Mouse (Mus musculus) liver, adult 2 months (tissue): Measurements from ENCODE around the gene Fam57a.

Experiments
- CTCF ChIP-seq: fragments of 200-500 bp; IDR thresholded peaks from 2 replicates; pipeline ENCODE4 v1.5.1; 2011; ENCODE audit warnings: low read depth, low read length, control low read depth
- POLR2A ChIP-seq: fragments of 200-500 bp; IDR thresholded peaks from 2 replicates; pipeline ENCODE4 v1.6.1; 2011; ENCODE audit warnings: low read length, control low read depth; ENCODE audit not compliant: insufficient read depth; ENCODE audit errors: extremely low read depth

- TF ChIP-seq CTCF (no peak), POLR2A (no peak)
Observed at GRCm38 (mm10) chr11:76253918-76254264, 74.4 kb downstream of the Fam57a start.
